Mouse (Mus musculus) left cerebral cortex, postnatal 10 days (tissue): ENCODE results near the gene Hspbap1. TPM values are rescaled to one million over a fixed set of nuclear protein-coding genes. Genes with fewer than 3 reads are reported as not detected.

Source experiments
- DNase-seq, 2 experiments: peaks; one replicate each; pipeline ENCODE4 v3.0.0; 2021 to 2022; ENCODE audit warnings: low spot score in 2 of 2, mixed read lengths in 1 of 2; ENCODE audit errors: extremely low spot score in 1 of 2
- intact Hi-C: fragments of 180-260 bp; cut with DNase I; formaldehyde crosslinking; loops from one replicate; pipeline ENCODE4 v1.15.1; 2025
- total RNA-seq, 2 experiments: library from RNA; stranded (reverse); gene quantifications; 2 replicates each; pipeline ENCODE4 v1.2.3; 2021

Gene Hspbap1
- total RNA-seq, 2 experiments from 2014 or later: 5.5 to 6.0 TPM

DNA sequence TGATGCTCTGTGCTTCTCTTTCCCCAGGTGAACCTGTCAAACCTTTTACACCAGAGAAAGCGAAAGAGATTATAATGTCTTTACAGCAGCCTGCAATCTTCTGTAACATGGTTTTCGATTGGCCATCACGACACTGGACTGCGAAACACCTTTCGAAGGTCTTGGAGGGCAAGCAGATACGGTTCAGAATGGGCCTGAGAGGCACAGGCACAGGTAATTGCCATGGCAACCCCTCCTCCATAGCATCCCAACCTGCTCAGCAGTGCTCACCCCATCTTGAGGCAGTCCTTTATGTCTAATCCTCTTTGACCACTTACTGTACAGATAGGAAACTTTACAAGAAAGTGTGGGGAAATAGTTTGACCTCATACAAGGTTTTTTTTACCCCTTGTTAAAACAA is 17.0 kb downstream of the Hspbap1 start:
- intact Hi-C loops: no loop called here
- no peak for DNase-seq

- intact Hi-C loops: no loop called here
- DNase-seq: no peak
Observed at GRCm38 (mm10) chr16:35787568-35788189, 17.5 kb downstream of the Hspbap1 start.

DNA sequence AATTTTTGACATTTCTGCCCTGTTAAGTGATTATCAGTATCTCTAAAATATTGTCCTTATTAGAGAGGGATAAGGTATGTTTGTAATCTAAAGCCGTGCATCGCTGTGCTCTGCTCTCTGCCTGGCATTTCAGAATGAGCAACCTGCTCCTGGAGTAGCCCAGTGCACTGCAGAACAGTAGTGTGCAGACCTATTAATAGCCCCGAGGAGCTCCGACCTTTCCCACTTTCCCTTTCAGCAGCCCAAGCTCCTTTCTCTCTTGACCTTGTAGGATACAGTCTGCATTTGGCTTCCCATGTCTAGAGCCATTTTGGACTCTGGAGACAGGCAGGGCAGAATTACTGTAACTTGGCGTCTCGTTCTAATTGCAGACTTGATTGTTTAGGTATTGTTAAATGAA is 18.2 kb downstream of the Hspbap1 start:
- intact Hi-C loops: no loop called here
- DNase-seq: no peak

DNA sequence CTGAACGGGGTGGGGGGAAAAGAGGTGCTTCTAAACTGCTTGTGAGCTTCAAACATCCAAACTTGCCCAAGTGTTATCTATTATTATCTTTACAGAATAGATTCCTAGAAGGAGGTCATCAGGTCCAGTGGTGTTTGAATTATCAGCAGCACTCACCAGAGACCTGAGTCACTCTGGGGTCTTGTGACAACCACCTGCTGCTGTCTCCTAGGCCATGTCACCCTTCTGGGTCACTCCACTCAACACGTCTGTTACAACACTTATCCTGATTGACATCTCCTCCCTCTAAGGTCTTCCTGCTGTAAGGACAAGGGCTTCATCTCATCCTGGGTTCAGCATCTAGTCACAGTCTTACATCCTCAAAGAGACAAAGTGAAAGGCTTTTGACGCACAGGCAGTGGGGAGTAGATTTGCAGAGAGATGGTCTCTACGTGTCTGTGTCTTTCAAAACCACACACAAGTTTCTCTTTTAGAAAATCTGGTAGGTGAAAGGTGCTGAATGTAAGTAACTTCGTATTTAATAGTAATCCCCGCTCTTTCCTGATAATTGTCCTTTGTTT is 21.9 kb downstream of the Hspbap1 start:
- no peak for DNase-seq
- intact Hi-C loops: no loop called here

- intact Hi-C loops: no loop called here
- DNase-seq: no peak
Observed at GRCm38 (mm10) chr16:35802163-35802562, 32.0 kb downstream of the Hspbap1 start.

GRCm38 (mm10) chr16:35803723-35804122 is 33.5 kb downstream of the Hspbap1 start:
- DNase-seq: no peak
- intact Hi-C loops: no loop called here

DNA sequence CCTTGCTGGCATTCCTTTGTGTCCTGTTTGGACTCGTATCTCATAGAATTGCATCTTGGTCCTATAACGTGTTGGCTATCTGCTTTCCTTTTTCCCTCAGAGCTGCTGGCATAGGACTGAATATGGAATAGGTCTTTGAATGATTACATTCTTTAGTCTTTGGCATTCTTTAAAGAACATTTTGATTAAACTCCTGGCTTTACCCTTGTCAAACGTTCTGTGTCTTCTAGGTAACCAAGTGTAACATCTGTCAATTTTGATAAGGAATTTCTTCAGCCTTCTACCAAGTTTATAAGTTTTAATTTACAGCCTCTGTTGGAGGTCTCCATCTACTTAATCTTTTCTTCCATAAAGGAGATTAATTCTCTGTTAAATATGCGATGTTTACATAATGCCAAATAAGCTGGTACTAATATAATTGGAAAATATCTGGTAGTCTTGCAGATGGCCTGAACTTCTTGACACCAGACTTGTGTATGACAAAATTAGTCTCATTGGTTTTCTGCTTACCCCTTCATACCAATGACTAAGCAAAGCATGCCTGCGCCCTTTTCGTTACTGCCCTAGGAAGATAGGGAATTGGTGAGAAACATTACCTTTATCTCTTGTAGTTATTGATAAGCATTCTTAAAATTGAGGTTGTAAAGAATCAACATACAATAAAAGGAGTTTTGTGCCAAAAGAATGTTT is 36.9 kb downstream of the Hspbap1 start:
- intact Hi-C loops: no loop called here
- DNase-seq: no peak

DNA sequence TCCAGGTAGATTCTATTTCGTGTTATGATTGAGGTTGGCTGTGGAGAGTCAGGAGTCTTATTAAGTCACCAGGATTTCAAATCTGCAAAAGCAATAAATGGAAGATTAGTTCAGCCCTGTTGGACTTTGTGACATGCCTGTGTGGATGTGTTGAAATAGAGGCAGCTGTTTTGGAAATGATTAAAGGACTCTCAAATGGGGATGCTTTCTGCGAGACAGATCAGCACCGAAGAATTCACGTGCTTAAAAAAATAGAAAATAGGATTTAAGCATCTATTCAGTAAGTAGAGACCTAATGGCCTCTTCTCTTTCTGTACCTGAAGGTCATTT is 37.5 kb downstream of the Hspbap1 start:
- intact Hi-C loops: no loop called here
- DNase-seq: no peak

- intact Hi-C loops: no loop called here
- no peak for DNase-seq
Observed at GRCm38 (mm10) chr16:35808838-35809237, 38.7 kb downstream of the Hspbap1 start.

- intact Hi-C loops: loop anchor here (10.0 kb wide), 1 partner anchor 488 kb away; no protein-coding TSS in a partner anchor
- DNase-seq: no peak
Observed at GRCm38 (mm10) chr16:35813119-35813518, 42.9 kb downstream of the Hspbap1 start.

DNA sequence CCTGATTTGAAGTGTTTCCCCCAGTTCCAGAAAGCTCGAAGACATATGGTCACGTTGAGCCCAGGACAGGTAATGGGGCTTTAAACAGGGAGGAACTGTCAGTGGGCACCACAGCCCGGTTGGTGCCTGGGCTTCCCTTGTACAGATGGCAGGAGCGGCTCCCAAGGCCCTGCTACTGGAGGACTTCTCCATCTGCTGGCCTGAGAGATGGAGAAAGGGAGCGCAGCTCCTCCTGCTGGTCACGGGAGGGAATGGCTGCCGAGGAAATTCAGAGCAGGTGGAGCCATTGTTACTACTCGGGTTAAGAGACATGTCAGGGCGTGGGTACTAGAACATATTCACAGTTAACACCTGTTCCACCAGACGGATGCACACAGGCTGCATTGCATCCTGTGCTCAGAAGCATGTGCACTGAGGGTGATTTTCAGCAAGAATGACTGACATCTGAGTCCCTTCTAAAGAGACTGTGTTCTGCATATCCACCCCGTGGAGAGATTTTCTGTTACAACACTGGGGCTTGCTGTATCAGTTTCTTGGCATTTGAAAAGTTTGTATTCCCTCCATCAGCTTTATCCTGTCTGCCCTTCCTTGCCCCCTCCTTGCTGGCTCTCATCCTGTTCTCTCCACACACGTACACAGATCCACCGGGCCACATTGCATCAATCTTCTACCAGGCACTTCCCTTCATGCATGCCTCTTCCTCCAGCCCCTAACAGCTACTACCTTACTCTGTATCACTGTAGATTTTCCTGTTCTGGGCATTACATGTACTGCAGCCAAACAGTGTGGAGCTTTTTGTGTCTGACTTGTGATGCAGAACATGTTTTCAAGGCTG is 47.3 kb downstream of the Hspbap1 start:
- peak; percentile 68 to 79 for DNase-seq
- intact Hi-C loops: loop anchor here (5.0 to 10.0 kb wide), 2 partner anchors 85 to 493 kb away; no protein-coding TSS in a partner anchor

- intact Hi-C loops: no loop called here
- no peak for DNase-seq
Observed at GRCm38 (mm10) chr16:35829999-35830398, 59.8 kb downstream of the Hspbap1 start.

- DNase-seq: no peak
- intact Hi-C loops: no loop called here
Observed at GRCm38 (mm10) chr16:35832926-35833325, 62.8 kb downstream of the Hspbap1 start.

GRCm38 (mm10) chr16:35834653-35835052 is 64.5 kb downstream of the Hspbap1 start:
- intact Hi-C loops: no loop called here
- DNase-seq: no peak

GRCm38 (mm10) chr16:35839680-35840079 is 69.5 kb downstream of the Hspbap1 start:
- intact Hi-C loops: no loop called here
- no peak for DNase-seq

DNA sequence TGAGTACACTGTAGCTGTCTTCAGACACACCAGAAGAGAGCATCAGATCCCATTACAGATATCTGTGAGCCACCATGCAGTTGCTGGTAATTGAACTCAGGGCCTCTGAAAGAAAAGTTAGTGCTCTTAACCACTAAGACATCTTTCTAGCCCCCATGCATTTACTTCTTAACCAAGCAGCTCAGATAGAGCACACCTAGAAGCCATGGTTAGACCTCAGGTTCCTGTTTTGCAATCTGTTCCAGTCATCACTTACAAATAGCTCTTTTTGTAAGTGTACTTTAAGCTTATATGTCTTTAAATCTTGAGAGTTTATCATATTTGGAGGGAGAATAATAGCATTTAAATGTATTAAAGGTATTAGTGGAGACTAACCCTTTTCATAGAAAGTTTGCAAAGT is 77.0 kb downstream of the Hspbap1 start:
- intact Hi-C loops: no loop called here
- no peak for DNase-seq

- intact Hi-C loops: no loop called here
- DNase-seq: no peak
Observed at GRCm38 (mm10) chr16:35855846-35856245, 85.7 kb downstream of the Hspbap1 start.

- intact Hi-C loops: no loop called here
- no peak for DNase-seq
Observed at GRCm38 (mm10) chr16:35856766-35857165, 86.6 kb downstream of the Hspbap1 start.

DNA sequence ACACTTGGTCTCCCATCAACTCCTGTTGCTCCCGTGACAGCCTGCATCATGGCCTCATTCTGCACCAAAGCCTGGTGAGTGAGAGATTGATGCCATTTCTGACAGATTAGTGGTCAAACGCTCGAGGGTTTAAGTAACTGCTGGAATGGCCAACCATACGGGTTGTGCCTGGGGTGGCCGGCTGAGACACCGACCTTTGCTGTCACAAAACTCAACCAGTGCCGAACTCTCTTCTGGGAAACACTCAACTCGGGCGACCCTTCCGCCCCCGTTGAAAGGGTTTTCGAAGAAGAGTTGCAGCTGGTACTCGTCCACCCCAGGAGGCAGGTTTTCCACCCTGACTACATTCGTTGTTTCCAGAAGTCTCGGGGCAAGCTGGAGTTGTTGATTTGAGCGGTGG is 90.1 kb downstream of the Hspbap1 start:
- intact Hi-C loops: no loop called here
- no peak for DNase-seq

GRCm38 (mm10) chr16:35862057-35862456 is 91.9 kb downstream of the Hspbap1 start:
- DNase-seq: no peak
- intact Hi-C loops: no loop called here
